Mouse (Mus musculus): ENCODE measurements at regions not wholly inside any gene's neighbourhood (a gene's known extent, or its start where the extent isn't known, plus 50 kb on each side); places are given as distances from the start of the nearest gene placed in this dataset.
A peak's percentile ranks its signal among the peaks of the same experiment; 100 is the strongest.

- Histone ChIP-seq H3K9me3 (ENCODE audit: control insufficient read depth, low read length) (no peaks in the 10 kb centered on the region), H3K36me3 (ENCODE audit: control insufficient read depth, insufficient read depth, low read length) (no peaks in the 10 kb centered on the region), H3K4me1 (ENCODE audit: control insufficient read depth, insufficient read depth, low read length) (no peaks in the 10 kb centered on the region), H3K27ac (ENCODE audit: low read depth, low read length) (no peak overlapping the region), H3K4me3 (ENCODE audit: low read depth, low read length) (no peak overlapping the region), H3K9ac (replicated peaks; ENCODE audit: low read depth, low read length) (no peak overlapping the region), H3K27me3 (ENCODE audit: control insufficient read depth, insufficient read depth, low read length) (no peaks in the 10 kb centered on the region), H3K4me2 (ENCODE audit: low read depth, low read length) (no peak overlapping the region)
- 69% methylated on average over 2 of the region's 2 CpGs for WGBS
- no peak for ATAC-seq (ENCODE audit: low read depth)
Observed at GRCm38 (mm10) chr15:28823526-28823925, 620.0 kb downstream of the Dnah5 start.

DNA sequence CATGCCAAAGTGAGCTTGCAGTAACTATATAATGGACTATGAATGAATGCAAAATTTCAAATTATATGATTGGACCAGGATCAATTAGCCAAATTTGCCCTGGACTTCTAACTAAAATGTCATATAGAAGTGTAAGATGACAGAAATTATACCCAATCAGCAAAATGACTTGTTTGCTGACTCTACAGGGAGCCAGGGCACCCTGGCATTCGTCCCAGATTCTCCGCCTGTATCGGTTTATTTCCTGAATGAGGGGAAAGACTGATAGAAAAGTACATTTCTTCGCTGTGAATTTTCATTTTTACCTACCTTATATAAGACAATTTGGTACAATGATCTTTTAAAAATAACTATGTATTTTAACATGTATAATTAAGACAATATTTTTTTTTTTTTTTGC is 631.3 kb downstream of the Dnah5 start:
- Histone ChIP-seq H3K27me3 (ENCODE audit: control insufficient read depth, insufficient read depth, low read length) (no peaks in the 10 kb centered on the region), H3K9ac (replicated peaks; ENCODE audit: low read depth, low read length) (no peak overlapping the region), H3K27ac (ENCODE audit: low read depth, low read length) (no peak overlapping the region), H3K4me1 (ENCODE audit: control insufficient read depth, insufficient read depth, low read length) (no peaks in the 10 kb centered on the region), H3K9me3 (ENCODE audit: control insufficient read depth, low read length) (no peaks in the 10 kb centered on the region), H3K4me3 (ENCODE audit: low read depth, low read length) (no peak overlapping the region), H3K36me3 (ENCODE audit: control insufficient read depth, insufficient read depth, low read length) (no peaks in the 10 kb centered on the region), H3K4me2 (ENCODE audit: low read depth, low read length) (no peak overlapping the region)
- ATAC-seq (ENCODE audit: low read depth) = no peak
- 73% methylated on average over 4 of the region's 4 CpGs for WGBS

- no peak overlapping the region for H3K4me3 ChIP-seq (ENCODE audit: low read depth, low read length)
- H3K9me3 ChIP-seq (ENCODE audit: control insufficient read depth, low read length) = no peaks in the 10 kb centered on the region
- H3K36me3 ChIP-seq (ENCODE audit: control insufficient read depth, insufficient read depth, low read length) = no peaks in the 10 kb centered on the region
- no peak overlapping the region for H3K4me2 ChIP-seq (ENCODE audit: low read depth, low read length)
- H3K27me3 ChIP-seq (ENCODE audit: control insufficient read depth, insufficient read depth, low read length) = no peaks in the 10 kb centered on the region
- H3K4me1 ChIP-seq (ENCODE audit: control insufficient read depth, insufficient read depth, low read length) = no peaks in the 10 kb centered on the region
- H3K27ac ChIP-seq (ENCODE audit: low read depth, low read length) = no peak overlapping the region
- no peak overlapping the region for H3K9ac ChIP-seq (replicated peaks; ENCODE audit: low read depth, low read length)
- no peak for ATAC-seq (ENCODE audit: low read depth)
- WGBS = 83% methylated on average over 1 of the region's 1 CpGs
Observed at GRCm38 (mm10) chr15:28840322-28840721, 636.8 kb downstream of the Dnah5 start.

DNA sequence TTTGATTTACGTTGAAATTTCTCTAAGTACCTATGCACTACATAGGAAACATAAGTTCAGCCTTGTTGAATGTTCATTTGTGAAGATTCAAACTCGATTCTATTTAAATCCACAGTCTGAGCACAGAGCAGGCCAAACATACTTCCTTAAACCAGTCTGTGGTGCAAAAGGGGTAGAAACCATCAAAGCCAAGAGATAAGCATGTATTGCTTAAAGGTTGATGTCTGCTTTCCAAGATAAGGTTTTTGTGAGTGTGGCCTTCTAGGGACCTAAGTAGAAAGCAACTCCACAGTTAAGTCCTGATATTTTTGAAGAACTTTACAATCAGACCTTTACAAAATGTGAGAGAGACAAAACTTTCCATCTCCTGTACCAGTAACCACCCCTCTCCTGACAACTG is 652.9 kb downstream of the Dnah5 start:
- 75% methylated on average over 2 of the region's 2 CpGs for WGBS
- Histone ChIP-seq H3K9me3 (ENCODE audit: control insufficient read depth, low read length) (no peaks in the 10 kb centered on the region), H3K36me3 (ENCODE audit: control insufficient read depth, insufficient read depth, low read length) (no peaks in the 10 kb centered on the region), H3K9ac (replicated peaks; ENCODE audit: low read depth, low read length) (no peak overlapping the region), H3K4me2 (ENCODE audit: low read depth, low read length) (no peak overlapping the region), H3K27ac (ENCODE audit: low read depth, low read length) (no peak overlapping the region), H3K4me3 (ENCODE audit: low read depth, low read length) (no peak overlapping the region), H3K27me3 (ENCODE audit: control insufficient read depth, insufficient read depth, low read length) (no peaks in the 10 kb centered on the region), H3K4me1 (ENCODE audit: control insufficient read depth, insufficient read depth, low read length) (no peaks in the 10 kb centered on the region)
- ATAC-seq (ENCODE audit: low read depth) = no peak

DNA sequence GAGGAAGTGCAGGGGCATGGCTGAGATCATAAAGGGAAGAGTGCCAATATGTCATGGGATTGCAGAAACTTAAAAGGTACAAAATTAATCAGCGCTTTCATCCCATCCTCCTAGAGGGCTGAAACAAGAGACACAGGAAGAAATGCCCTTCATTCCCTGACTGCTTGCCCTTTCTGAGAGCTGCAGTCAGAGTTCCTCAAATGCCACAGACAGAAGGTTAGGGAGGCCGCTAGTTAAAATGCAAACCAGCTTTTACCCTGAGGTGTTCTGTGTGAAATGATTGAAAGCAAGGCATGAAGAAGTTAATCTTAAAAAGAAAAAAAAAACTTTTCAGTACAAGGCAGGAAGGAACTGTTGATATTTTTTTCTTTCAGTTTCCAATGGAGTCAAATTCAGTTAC is 654.6 kb downstream of the Dnah5 start:
- no peak for ATAC-seq (ENCODE audit: low read depth)
- Histone ChIP-seq H3K9ac (replicated peaks; ENCODE audit: low read depth, low read length) (no peak overlapping the region), H3K4me3 (ENCODE audit: low read depth, low read length) (no peak overlapping the region), H3K27ac (ENCODE audit: low read depth, low read length) (no peak overlapping the region), H3K27me3 (ENCODE audit: control insufficient read depth, insufficient read depth, low read length) (no peaks in the 10 kb centered on the region), H3K4me2 (ENCODE audit: low read depth, low read length) (no peak overlapping the region), H3K9me3 (ENCODE audit: control insufficient read depth, low read length) (no peaks in the 10 kb centered on the region), H3K4me1 (ENCODE audit: control insufficient read depth, insufficient read depth, low read length) (no peaks in the 10 kb centered on the region), H3K36me3 (ENCODE audit: control insufficient read depth, insufficient read depth, low read length) (no peaks in the 10 kb centered on the region)
- WGBS = 92% methylated on average over 2 of the region's 2 CpGs

DNA sequence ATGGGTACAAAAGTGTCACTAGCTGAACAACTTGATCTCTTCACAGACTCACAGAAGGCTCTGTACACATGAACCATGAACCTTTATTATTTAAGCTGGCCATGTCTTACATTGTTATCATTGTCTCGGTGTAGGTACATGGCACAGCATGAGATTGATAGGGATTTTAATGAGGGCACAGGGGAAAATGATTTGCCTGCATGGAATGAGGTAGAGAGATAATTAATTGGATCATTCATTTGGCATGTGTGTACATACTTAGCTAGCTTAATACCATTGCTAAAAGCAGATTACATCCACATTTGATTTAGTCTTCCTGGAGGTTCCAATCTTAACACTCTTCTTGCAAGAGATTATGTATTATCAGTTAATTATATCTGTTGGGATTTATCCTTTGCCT is 660.5 kb downstream of the Dnah5 start:
- Histone ChIP-seq H3K9ac (replicated peaks; ENCODE audit: low read depth, low read length) (no peak overlapping the region), H3K4me1 (ENCODE audit: control insufficient read depth, insufficient read depth, low read length) (no peaks in the 10 kb centered on the region), H3K4me2 (ENCODE audit: low read depth, low read length) (no peak overlapping the region), H3K27ac (ENCODE audit: low read depth, low read length) (no peak overlapping the region), H3K4me3 (ENCODE audit: low read depth, low read length) (no peak overlapping the region), H3K27me3 (ENCODE audit: control insufficient read depth, insufficient read depth, low read length) (no peaks in the 10 kb centered on the region), H3K9me3 (ENCODE audit: control insufficient read depth, low read length) (no peaks in the 10 kb centered on the region), H3K36me3 (ENCODE audit: control insufficient read depth, insufficient read depth, low read length) (no peaks in the 10 kb centered on the region)
- ATAC-seq (ENCODE audit: low read depth) = no peak
- 41% methylated on average over 1 of the region's 1 CpGs for WGBS

DNA sequence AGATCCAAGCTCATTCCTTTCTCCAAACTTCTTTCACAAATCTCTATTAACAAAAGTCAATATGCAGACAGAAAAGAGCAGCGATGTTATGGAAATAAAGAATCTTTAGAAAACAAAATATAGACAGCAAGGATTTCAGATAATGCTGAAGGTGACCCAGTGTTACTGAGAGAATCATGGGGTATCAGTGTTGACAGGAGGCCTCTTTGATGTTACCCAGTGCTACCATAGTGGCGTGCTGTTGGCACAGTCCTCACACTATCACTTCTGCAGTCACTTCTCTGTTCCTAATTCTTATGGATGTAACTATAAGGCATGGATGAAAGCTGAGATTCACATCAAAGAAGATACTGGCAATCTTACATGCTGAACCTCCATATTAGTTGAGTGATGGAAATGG is 661.4 kb downstream of the Dnah5 start:
- no peak for ATAC-seq (ENCODE audit: low read depth)
- H3K27ac ChIP-seq (ENCODE audit: low read depth, low read length) = no peak overlapping the region
- H3K9ac ChIP-seq (replicated peaks; ENCODE audit: low read depth, low read length) = no peak overlapping the region
- no peaks in the 10 kb centered on the region for H3K4me1 ChIP-seq (ENCODE audit: control insufficient read depth, insufficient read depth, low read length)
- WGBS = 83% methylated on average over 2 of the region's 2 CpGs
- no peaks in the 10 kb centered on the region for H3K36me3 ChIP-seq (ENCODE audit: control insufficient read depth, insufficient read depth, low read length)
- H3K4me3 ChIP-seq (ENCODE audit: low read depth, low read length) = no peak overlapping the region
- H3K9me3 ChIP-seq (ENCODE audit: control insufficient read depth, low read length) = no peaks in the 10 kb centered on the region
- H3K27me3 ChIP-seq (ENCODE audit: control insufficient read depth, insufficient read depth, low read length) = no peaks in the 10 kb centered on the region
- H3K4me2 ChIP-seq (ENCODE audit: low read depth, low read length) = no peak overlapping the region

DNA sequence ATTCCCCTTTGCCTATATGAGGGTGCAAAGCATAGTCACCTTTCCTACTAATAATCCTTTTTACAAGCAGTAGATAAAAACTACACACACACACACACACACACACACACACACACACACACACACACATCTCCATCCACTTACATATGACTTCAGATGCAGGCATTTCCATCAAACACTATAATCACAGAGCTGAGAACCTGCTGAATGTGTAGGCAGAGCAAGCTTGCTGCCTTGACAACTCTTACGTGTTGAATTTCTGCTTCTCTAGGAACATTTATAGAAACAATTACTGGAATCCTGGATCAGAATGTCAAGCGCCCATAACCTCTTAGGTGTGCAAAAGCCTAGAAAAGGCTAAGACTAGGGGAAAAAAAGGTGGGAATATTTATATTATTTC is 669.4 kb downstream of the Dnah5 start:
- Histone ChIP-seq H3K4me1 (ENCODE audit: control insufficient read depth, insufficient read depth, low read length) (no peaks in the 10 kb centered on the region), H3K4me2 (ENCODE audit: low read depth, low read length) (no peak overlapping the region), H3K9me3 (ENCODE audit: control insufficient read depth, low read length) (no peaks in the 10 kb centered on the region), H3K4me3 (ENCODE audit: low read depth, low read length) (no peak overlapping the region), H3K9ac (replicated peaks; ENCODE audit: low read depth, low read length) (no peak overlapping the region), H3K27ac (ENCODE audit: low read depth, low read length) (no peak overlapping the region), H3K27me3 (ENCODE audit: control insufficient read depth, insufficient read depth, low read length) (no peaks in the 10 kb centered on the region), H3K36me3 (ENCODE audit: control insufficient read depth, insufficient read depth, low read length) (no peaks in the 10 kb centered on the region)
- 91% methylated on average over 2 of the region's 2 CpGs for WGBS
- ATAC-seq (ENCODE audit: low read depth) = no peak

- peak; percentile 51; the same call in 1 of the 2 replicates for ATAC-seq (ENCODE audit: low read depth)
- H3K36me3 ChIP-seq (ENCODE audit: control insufficient read depth, insufficient read depth, low read length) = no peaks in the 10 kb centered on the region
- no peak overlapping the region for H3K4me2 ChIP-seq (ENCODE audit: low read depth, low read length)
- no peak overlapping the region for H3K4me3 ChIP-seq (ENCODE audit: low read depth, low read length)
- no peak overlapping the region for H3K9ac ChIP-seq (replicated peaks; ENCODE audit: low read depth, low read length)
- no peaks in the 10 kb centered on the region for H3K9me3 ChIP-seq (ENCODE audit: control insufficient read depth, low read length)
- H3K27me3 ChIP-seq (ENCODE audit: control insufficient read depth, insufficient read depth, low read length) = no peaks in the 10 kb centered on the region
- no peaks in the 10 kb centered on the region for H3K4me1 ChIP-seq (ENCODE audit: control insufficient read depth, insufficient read depth, low read length)
- 70% methylated on average over 3 of the region's 3 CpGs for WGBS
- H3K27ac ChIP-seq (ENCODE audit: low read depth, low read length) = no peak overlapping the region
Observed at GRCm38 (mm10) chr15:28896248-28896808, 692.8 kb downstream of the Dnah5 start.

DNA sequence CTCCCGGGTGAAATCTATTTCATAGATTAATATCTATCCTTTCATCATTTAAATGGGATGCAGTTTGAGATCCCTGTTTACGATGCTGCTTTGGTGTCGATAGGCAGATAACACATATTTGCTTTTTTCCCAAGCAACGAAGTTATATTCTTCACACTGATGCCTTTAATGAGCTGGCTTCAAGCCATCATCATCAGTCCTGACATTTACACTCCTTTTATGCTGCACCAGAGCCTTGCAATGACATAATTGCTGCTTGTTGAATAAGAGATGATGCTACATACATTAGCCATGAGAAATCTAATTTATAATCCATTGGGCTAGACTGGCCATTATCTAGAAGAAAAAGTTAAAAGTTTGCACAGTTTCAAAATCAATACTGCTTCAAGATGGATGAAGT is 718.9 kb downstream of the Dnah5 start:
- WGBS = 29% methylated on average over 4 of the region's 4 CpGs

More for the DNA sequence above, 718.9 kb downstream of the Dnah5 start:
- Histone ChIP-seq H3K36me3 (ENCODE audit: control insufficient read depth, insufficient read depth, low read length) (no peaks in the 10 kb centered on the region), H3K4me2 (ENCODE audit: low read depth, low read length) (no peak overlapping the region), H3K9me3 (ENCODE audit: control insufficient read depth, low read length) (no peaks in the 10 kb centered on the region), H3K27ac (ENCODE audit: low read depth, low read length) (no peak overlapping the region), H3K4me1 (ENCODE audit: control insufficient read depth, insufficient read depth, low read length) (no peaks in the 10 kb centered on the region), H3K4me3 (ENCODE audit: low read depth, low read length) (no peak overlapping the region), H3K9ac (replicated peaks; ENCODE audit: low read depth, low read length) (no peak overlapping the region), H3K27me3 (ENCODE audit: control insufficient read depth, insufficient read depth, low read length) (no peaks in the 10 kb centered on the region)
- peak; percentile 88 for ATAC-seq (ENCODE audit: low read depth)
